Mouse (Mus musculus) granulocyte monocyte progenitor cell, adult 5-6 weeks (primary cell): ENCODE measurements at regions not wholly inside any gene's neighbourhood (a gene's known extent, or its start where the extent isn't known, plus 50 kb on each side); places are given as distances from the start of the nearest gene placed in this dataset.
A peak's percentile ranks its signal among the peaks of the same experiment; 100 is the strongest.
"Not testable (repeated sequence)": the region's sequence is repeated elsewhere in the genome, so short reads cannot be mapped to it uniquely, and the experiment has no call there.

ENCODE experiments used
- ATAC-seq: replicated peaks from 2 replicates; pipeline ENCODE4 v1.8.0; 2016; ENCODE audit warnings: mild to moderate bottlenecking, moderate TSS enrichment, inconsistent platforms; ENCODE audit not compliant: poor library complexity, severe bottlenecking

- no peak for ATAC-seq
Measured at GRCm38 (mm10) chr13:74969244-74969643, 120.4 kb upstream of the Pcsk1 start.

- ATAC-seq: no peak
Measured at GRCm38 (mm10) chr13:74955876-74956275, 133.8 kb upstream of the Pcsk1 start.

GRCm38 (mm10) chr13:74913655-74914054, 105.0 kb upstream of the Cast start:
- not testable (repeated sequence) for ATAC-seq

- no peak for ATAC-seq
Measured at GRCm38 (mm10) chr13:74903213-74904055, 94.8 kb upstream of the Cast start.

GRCm38 (mm10) chr13:74889859-74890469, 81.4 kb upstream of the Cast start:
- peak; percentile 79 for ATAC-seq

GRCm38 (mm10) chr13:74867720-74868119, 59.1 kb upstream of the Cast start:
- ATAC-seq: no peak

GRCm38 (mm10) chr13:74864000-74864399, 55.4 kb upstream of the Cast start:
- no peak for ATAC-seq

- peak; percentile 59 for ATAC-seq
Measured at GRCm38 (mm10) chr13:74861373-74861970, 52.9 kb upstream of the Cast start.
